Mouse (Mus musculus): ENCODE data around the gene Rimklb.
"Not testable (repeated sequence)": the region's sequence is repeated elsewhere in the genome, so short reads cannot be mapped to it uniquely, and the experiment has no call there.

Rimklb gene

GRCm38 (mm10) chr6:122498661-122499060, at the start of gene Rimklb:
Rimklb (minus strand) TSS chr6:122498761.
- in situ Hi-C loops (cut with MseI, MboI) = loop anchor here in 1 of 2 experiments (10.0 kb wide), 1 partner anchor 66 kb away; no protein-coding TSS in a partner anchor

- in situ Hi-C loops (cut with MseI, MboI) = no loop called here
These were observed 47.4 kb upstream of the Rimklb start for GRCm38 (mm10) chr6:122545948-122546347.

GRCm38 (mm10) chr6:122545289-122545882, 46.8 kb upstream of the Rimklb start:
- in situ Hi-C loops (cut with MseI, MboI) = no loop called here

- in situ Hi-C loops (cut with MseI, MboI) = no loop called here
These were observed 46.1 kb upstream of the Rimklb start for GRCm38 (mm10) chr6:122544672-122545071.

DNA sequence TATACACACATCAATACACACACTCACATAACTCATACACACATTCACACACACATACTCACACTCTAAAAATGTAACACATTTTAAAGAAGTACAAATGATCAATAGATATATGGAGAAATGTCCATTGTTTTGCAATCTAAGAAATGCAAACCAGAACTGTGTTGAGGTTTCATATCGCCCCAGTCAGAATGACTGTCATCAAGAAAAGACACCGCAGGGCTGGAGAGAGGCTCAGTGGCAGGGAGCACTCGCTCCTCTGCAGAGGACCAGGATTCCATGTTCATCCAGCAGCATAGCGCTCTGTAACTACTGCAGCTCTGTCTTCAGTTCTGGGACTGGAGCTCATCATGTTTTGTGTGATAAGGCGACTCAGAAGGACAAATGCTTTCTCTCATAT, 45.0 kb upstream of the Rimklb start:
- in situ Hi-C loops (cut with MseI, MboI) = no loop called here

- in situ Hi-C loops (cut with MseI, MboI) = not testable (repeated sequence)
These were observed 43.9 kb upstream of the Rimklb start for GRCm38 (mm10) chr6:122542459-122542858.

- in situ Hi-C loops (cut with MseI, MboI) = no loop called here
These were observed 41.0 kb upstream of the Rimklb start for GRCm38 (mm10) chr6:122539564-122539963.

DNA sequence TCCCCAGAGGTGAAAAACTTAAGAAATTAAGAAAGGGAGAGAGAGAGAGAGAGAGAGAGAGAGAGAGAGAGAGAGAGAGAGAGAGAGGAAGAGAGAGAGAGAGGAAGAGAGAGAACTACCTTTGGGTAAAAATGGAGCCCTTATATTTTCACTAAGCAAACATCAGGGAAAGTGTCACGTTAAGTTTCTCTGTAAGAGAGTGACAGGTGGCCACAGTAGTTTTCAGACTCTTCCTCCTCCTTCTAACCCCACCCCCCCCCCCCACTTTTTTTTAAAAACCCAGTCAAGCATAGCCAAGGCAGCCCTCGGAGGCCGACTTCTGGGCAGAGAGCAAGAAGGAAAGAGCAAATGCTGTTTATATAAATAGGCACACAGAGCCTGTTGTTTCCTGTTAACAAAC, 35.5 kb upstream of the Rimklb start:
- in situ Hi-C loops (cut with MseI, MboI) = no loop called here

DNA sequence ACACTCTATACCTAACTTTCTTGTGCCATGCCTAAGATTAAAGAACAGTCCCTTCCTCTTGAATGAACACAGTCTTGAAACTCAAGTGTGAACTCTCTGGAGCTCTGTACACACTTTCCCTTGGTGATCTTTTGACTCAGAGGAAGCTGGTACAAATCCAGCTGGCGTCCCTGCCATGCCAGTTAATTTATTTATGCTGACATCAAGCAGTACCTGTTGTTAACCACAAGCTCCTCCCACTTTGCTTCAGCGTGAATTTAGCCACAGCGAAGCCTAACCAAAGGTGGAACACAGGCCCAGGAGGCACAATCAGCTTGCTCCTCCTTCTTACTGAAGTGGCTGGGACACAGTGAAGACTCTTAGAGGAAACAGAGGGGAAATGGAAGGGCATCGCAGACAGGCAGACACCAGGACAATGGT, 34.3 kb upstream of the Rimklb start:
- in situ Hi-C loops (cut with MseI, MboI) = no loop called here

- in situ Hi-C loops (cut with MseI, MboI) = no loop called here
These were observed 33.1 kb upstream of the Rimklb start for GRCm38 (mm10) chr6:122531466-122532174.

DNA sequence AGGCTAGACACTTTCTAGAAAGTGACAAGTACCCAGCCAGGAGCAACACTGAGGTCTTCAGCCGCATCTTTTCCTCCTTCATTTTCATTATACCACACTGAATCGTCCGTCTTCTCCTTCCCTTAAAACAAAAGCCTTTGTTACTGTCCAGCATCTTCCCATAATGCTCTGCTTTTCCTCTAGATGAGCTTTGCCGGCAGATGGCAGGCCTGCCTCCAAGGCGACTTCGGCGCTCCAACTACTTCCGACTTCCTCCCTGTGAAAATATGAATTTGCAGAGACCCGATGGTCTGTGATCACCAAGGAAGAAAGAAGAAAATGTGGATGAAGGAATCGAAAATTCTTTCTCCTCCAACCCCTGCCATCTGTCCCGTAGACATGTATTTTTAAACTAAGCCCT, 29.6 kb upstream of the Rimklb start:
- in situ Hi-C loops (cut with MseI, MboI) = no loop called here

DNA sequence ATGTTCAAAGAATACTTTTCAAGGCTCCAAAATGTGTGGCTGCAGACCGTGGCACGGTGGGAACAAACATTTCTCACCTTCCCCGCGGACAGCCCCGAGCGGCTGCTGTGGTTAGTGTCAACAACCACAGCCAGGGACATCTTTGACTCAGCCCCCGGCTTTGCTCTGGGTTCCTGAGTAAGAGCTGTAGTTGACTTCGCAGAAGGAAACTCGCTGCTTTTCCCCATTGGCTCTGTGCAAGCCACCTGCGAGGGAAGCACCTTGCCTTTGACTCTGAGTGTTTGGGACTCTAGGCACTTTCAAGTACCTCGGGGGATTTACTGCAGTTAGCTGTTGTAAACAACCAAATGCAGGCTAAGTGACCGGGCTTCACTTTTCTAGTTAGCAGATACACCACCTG, 29.0 kb upstream of the Rimklb start:
- in situ Hi-C loops (cut with MseI, MboI) = no loop called here

DNA sequence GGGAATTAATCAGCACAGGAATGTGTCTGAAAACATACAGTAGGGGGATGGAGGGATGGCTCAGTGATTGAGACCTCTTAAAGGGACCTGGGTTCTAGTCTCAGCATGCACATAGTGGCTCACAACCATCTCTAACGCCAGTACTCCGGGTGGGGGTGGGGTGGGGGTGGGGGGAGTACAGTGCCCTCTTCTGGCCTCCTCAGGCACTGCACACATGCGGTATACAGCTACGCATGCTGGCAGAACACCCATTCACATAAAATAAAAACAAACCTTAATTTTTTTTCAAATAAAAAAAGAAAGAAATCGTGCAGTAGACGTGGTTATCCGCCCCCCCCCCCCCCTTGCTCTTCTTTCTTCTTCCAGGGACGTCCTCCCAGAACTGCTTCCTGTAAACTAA, 24.7 kb upstream of the Rimklb start:
- in situ Hi-C loops (cut with MseI, MboI) = no loop called here

GRCm38 (mm10) chr6:122522595-122522994, 24.0 kb upstream of the Rimklb start:
- in situ Hi-C loops (cut with MseI, MboI) = no loop called here

- in situ Hi-C loops (cut with MseI, MboI) = no loop called here
These were observed 20.8 kb upstream of the Rimklb start for GRCm38 (mm10) chr6:122519384-122519783.

GRCm38 (mm10) chr6:122517668-122518067, 19.1 kb upstream of the Rimklb start:
- in situ Hi-C loops (cut with MseI, MboI) = no loop called here

- in situ Hi-C loops (cut with MseI, MboI) = not testable (repeated sequence)
These were observed 17.2 kb upstream of the Rimklb start for GRCm38 (mm10) chr6:122515762-122516161.

GRCm38 (mm10) chr6:122514312-122514711, 15.8 kb upstream of the Rimklb start:
- in situ Hi-C loops (cut with MseI, MboI) = no loop called here

DNA sequence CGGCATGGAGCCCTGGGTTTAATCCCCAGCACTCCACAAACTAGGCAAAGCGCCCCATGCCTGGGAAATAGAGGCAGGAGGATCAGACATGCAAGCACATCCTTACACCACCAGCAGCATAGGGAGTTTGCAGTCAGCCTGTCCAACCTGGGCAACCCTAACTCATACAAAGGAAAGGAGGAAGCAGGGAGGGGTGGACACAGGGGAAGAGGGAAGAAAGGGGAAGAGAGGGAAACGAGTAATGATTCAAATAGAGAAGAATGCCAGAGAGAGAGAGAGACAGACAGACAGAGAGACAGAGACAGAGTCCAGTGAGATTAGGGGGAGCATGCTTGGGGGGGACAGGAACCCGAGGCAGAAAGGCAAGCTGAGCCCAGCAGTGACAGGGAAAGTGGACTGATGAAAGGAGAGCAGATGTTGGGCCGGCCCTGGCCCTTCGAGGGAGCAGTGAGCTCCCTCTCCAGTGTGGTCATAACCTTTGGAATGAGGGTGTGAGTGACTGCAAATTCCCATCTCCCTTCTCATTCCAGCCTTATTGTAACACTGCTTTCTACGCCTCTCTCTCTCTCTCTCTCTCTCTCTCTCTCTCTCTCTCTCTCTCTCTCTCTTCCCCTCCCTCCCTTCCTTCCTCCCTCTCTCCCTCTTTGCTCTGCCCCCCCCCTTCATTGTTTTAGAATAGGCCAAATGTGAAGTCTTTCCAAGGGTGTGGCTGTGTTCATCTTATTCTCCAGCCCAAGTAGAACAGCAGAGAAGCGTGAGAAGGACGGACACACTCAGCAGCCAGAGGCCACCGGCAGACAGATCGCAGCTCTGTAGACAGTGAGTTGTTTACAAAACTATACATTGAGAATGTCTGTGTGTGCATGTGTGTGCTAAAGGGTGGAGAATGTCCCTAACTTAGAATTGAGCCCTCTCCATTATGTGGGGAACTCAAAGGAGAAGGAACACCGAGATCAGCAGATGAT, 14.6 kb upstream of the Rimklb start:
- in situ Hi-C loops (cut with MseI, MboI) = no loop called here

DNA sequence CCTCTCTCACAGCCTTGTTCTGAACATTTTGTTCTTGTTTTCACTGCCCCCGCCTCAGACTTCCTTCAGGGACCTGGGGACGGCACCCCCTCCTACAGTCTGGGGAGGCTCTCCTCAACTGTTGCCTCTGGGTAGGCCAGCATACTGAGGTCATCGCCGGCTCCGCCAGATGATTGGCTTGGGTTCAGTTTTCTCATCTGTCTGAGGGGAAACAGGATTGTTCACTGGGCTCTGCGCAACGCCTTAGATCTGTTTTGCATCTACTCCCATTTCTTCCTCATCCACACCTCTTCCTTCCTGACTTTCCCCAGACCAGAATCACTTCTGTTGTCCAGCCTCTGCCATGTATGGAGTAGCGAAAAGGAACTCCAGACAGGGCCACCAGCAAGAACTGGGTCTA, 9.9 kb upstream of the Rimklb start:
- in situ Hi-C loops (cut with MseI, MboI) = no loop called here

- in situ Hi-C loops (cut with MseI, MboI) = no loop called here
These were observed 7.0 kb upstream of the Rimklb start, which contains the start of gene Mfap5 for GRCm38 (mm10) chr6:122505545-122505944. Mfap5 (plus strand) TSS chr6:122505845.

DNA sequence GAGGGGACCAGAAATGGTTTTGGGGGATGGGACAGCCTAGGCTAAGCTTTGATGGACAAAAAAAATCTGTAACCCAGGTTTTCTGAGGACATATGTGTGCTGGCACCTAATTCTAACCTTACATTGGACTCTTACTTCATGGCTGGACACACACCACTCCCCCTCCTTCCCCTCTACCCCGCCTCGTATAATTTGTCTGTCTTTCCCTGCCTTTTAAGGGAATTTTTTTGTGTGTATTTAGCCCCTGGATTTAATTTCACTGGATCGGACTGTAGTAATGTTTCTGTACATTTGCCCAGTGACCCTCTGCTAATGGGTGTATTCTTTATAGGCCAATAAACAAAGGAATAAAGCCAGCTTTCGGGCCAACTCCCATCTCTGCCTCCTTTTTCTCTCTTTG, 6.5 kb upstream of the Rimklb start:
- in situ Hi-C loops (cut with MseI, MboI) = no loop called here
